Mouse (Mus musculus) ES-Bruce4 (cell line): ENCODE results near the gene Tmem107. TPM values are rescaled to one million over a fixed set of nuclear protein-coding genes. Genes with fewer than 3 reads are reported as not detected.

Source experiments
- H3K27ac ChIP-seq: 2 replicates; pipeline ENCODE4 v1.5.1; 2012; ENCODE audit warnings: low read length, inconsistent platforms; ENCODE audit not compliant: insufficient read depth
- H3K27me3 ChIP-seq: 2 replicates; pipeline ENCODE4 v1.6.1; 2012; ENCODE audit warnings: mild to moderate bottlenecking, low read length, inconsistent platforms; ENCODE audit not compliant: control insufficient read depth, poor library complexity, insufficient read depth, severe bottlenecking
- H3K36me3 ChIP-seq: 2 replicates; pipeline ENCODE4 v1.6.1; 2012; ENCODE audit warnings: inconsistent platforms, mild to moderate bottlenecking, low read length, moderate library complexity; ENCODE audit not compliant: control insufficient read depth, poor library complexity, insufficient read depth, severe bottlenecking
- H3K4me1 ChIP-seq: one replicate; pipeline ENCODE4 v1.8.1; 2011; ENCODE audit warnings: low read length; ENCODE audit not compliant: control insufficient read depth, insufficient read depth
- H3K4me3 ChIP-seq: 2 replicates; pipeline ENCODE4 v1.5.1; 2011; ENCODE audit warnings: low read depth, mild to moderate bottlenecking, low read length
- H3K9ac ChIP-seq: 2 replicates; pipeline ENCODE4 v1.6.1; 2012; ENCODE audit warnings: low read depth, mild to moderate bottlenecking, inconsistent platforms; ENCODE audit not compliant: poor library complexity, severe bottlenecking
- H3K9me3 ChIP-seq: replicated peaks from 2 replicates; pipeline ENCODE4 v1.6.1; 2012; ENCODE audit warnings: mild to moderate bottlenecking, low read length, inconsistent platforms; ENCODE audit not compliant: control insufficient read depth, poor library complexity, insufficient read depth, severe bottlenecking
- CTCF ChIP-seq: IDR thresholded peaks from one replicate; pipeline ENCODE4 v1.8.1; 2011; ENCODE audit warnings: low read depth, low read length
- EP300 ChIP-seq: IDR thresholded peaks from 2 replicates; pipeline ENCODE4 v1.6.1; 2011; ENCODE audit warnings: low read depth, low read length; ENCODE audit not compliant: insufficient read depth
- POLR2A ChIP-seq: IDR thresholded peaks from one replicate; pipeline ENCODE4 v1.8.1; 2011; ENCODE audit warnings: low read length; ENCODE audit not compliant: insufficient read depth
- polyA plus RNA-seq: library from polyadenylated mRNA; stranded (reverse); fragments of >200 nt; gene quantifications from 2 replicates; pipeline ENCODE4 v1.2.4, GENCODE M21; 2011; ENCODE audit warnings: low read depth; ENCODE audit not compliant: missing spikeins, insufficient read depth, insufficient read length

Gene Tmem107
- polyA plus RNA-seq, 1 experiment: 17.1 TPM

GRCm38 (mm10) chr11:69103531-69104435 is 33.2 kb downstream of the Tmem107 start:
- peaks cover 22% of the 10 kb centered on the region for H3K36me3 ChIP-seq
- no peaks in the 10 kb centered on the region for H3K9me3 ChIP-seq
- H3K4me3 ChIP-seq: no peak overlapping the region
- H3K9ac ChIP-seq: no peak overlapping the region
- H3K27me3 ChIP-seq: no peaks in the 10 kb centered on the region
- TF ChIP-seq POLR2A (no peak), EP300 (no peak), CTCF (no peak)
- H3K27ac ChIP-seq: no peak overlapping the region
- H3K4me1 ChIP-seq: no peaks in the 10 kb centered on the region

- Histone ChIP-seq H3K27me3 (no peaks in the 10 kb centered on the region), H3K9me3 (no peaks in the 10 kb centered on the region), H3K4me3 (no peak overlapping the region), H3K4me1 (peaks cover 2% of the 10 kb centered on the region), H3K27ac (no peak overlapping the region), H3K36me3 (peaks cover 22% of the 10 kb centered on the region), H3K9ac (no peak overlapping the region)
- TF ChIP-seq POLR2A: no peak
- no peak for TF ChIP-seq CTCF
- TF ChIP-seq EP300: no peak
These were observed 33.9 kb downstream of the Tmem107 start for GRCm38 (mm10) chr11:69104487-69104886.

- H3K27ac ChIP-seq: no peak overlapping the region
- peaks cover 4% of the 10 kb centered on the region for H3K4me1 ChIP-seq
- no peaks in the 10 kb centered on the region for H3K9me3 ChIP-seq
- TF ChIP-seq EP300: no peak
- no peak for TF ChIP-seq POLR2A
- TF ChIP-seq CTCF: no peak
- no peaks in the 10 kb centered on the region for H3K27me3 ChIP-seq
- no peak overlapping the region for H3K9ac ChIP-seq
- H3K36me3 ChIP-seq: peaks cover 22% of the 10 kb centered on the region
- H3K4me3 ChIP-seq: no peak overlapping the region
These were observed 34.6 kb downstream of the Tmem107 start for GRCm38 (mm10) chr11:69105227-69105626.

GRCm38 (mm10) chr11:69105796-69106195 is 35.2 kb downstream of the Tmem107 start:
- Histone ChIP-seq H3K4me1 (peaks cover 4% of the 10 kb centered on the region), H3K27me3 (no peaks in the 10 kb centered on the region), H3K4me3 (no peak overlapping the region), H3K27ac (no peak overlapping the region), H3K36me3 (peaks cover 22% of the 10 kb centered on the region), H3K9me3 (no peaks in the 10 kb centered on the region), H3K9ac (no peak overlapping the region)
- TF ChIP-seq POLR2A (no peak), EP300 (no peak), CTCF (no peak)

- H3K36me3 ChIP-seq: peaks cover 21% of the 10 kb centered on the region
- H3K27ac ChIP-seq: no peak overlapping the region
- TF ChIP-seq POLR2A: no peak
- TF ChIP-seq EP300: no peak
- TF ChIP-seq CTCF: no peak
These were observed 35.7 kb downstream of the Tmem107 start for GRCm38 (mm10) chr11:69106299-69106698.

GRCm38 (mm10) chr11:69106842-69107241 is 36.2 kb downstream of the Tmem107 start:
- Histone ChIP-seq H3K27ac (no peak overlapping the region), H3K4me3 (no peak overlapping the region), H3K9me3 (no peaks in the 10 kb centered on the region), H3K4me1 (peaks cover 4% of the 10 kb centered on the region), H3K27me3 (no peaks in the 10 kb centered on the region), H3K36me3 (peaks cover 16% of the 10 kb centered on the region), H3K9ac (no peak overlapping the region)
- TF ChIP-seq POLR2A (no peak), EP300 (no peak), CTCF (no peak)

More at GRCm38 (mm10) chr11:69106299-69106698, 35.7 kb downstream of the Tmem107 start:
- no peak overlapping the region for H3K9ac ChIP-seq
- no peaks in the 10 kb centered on the region for H3K9me3 ChIP-seq
- peaks cover 4% of the 10 kb centered on the region for H3K4me1 ChIP-seq
- H3K4me3 ChIP-seq: no peak overlapping the region
- H3K27me3 ChIP-seq: no peaks in the 10 kb centered on the region
